Mouse (Mus musculus): ENCODE results near the gene D13Ertd608e.

DNA sequence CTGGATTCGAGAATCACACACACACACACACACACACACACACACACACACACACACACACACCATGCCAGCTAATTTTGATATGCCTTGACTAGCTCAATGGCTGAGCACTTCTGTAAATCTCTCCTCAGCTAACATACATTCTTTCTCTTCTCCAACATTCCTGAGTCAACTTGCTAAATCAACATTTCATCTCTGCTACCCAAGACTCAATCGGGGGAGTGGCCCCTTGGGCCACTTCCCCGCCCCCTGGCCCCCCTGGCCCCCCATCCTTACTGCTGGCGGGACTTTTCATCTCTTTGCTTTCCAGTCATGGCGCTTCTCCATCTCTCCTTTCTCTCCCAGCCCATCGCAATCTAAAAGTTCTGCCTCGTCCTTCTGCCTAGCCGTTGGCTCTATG lies 19.0 kb upstream of the D13Ertd608e start:
- TF ChIP-seq CTCF (IDR thresholded peaks at IDR 0.05; ENCODE audit: extremely low read depth, insufficient read depth, low read length) (no peak), POLR2A (IDR thresholded peaks at IDR 0.05; ENCODE audit: extremely low read depth, insufficient read depth, low read length) (no peak)
